Mouse (Mus musculus): ENCODE results near the gene Nfe2l3. TPM values are rescaled to one million over a fixed set of nuclear protein-coding genes. Genes with fewer than 3 reads are reported as not detected.
"Not testable (repeated sequence)": the region's sequence is repeated elsewhere in the genome, so short reads cannot be mapped to it uniquely, and the experiment has no call there.

The Nfe2l3 gene
- polyA plus RNA-seq, 2 experiments = 0.11 to 0.20 TPM

DNA sequence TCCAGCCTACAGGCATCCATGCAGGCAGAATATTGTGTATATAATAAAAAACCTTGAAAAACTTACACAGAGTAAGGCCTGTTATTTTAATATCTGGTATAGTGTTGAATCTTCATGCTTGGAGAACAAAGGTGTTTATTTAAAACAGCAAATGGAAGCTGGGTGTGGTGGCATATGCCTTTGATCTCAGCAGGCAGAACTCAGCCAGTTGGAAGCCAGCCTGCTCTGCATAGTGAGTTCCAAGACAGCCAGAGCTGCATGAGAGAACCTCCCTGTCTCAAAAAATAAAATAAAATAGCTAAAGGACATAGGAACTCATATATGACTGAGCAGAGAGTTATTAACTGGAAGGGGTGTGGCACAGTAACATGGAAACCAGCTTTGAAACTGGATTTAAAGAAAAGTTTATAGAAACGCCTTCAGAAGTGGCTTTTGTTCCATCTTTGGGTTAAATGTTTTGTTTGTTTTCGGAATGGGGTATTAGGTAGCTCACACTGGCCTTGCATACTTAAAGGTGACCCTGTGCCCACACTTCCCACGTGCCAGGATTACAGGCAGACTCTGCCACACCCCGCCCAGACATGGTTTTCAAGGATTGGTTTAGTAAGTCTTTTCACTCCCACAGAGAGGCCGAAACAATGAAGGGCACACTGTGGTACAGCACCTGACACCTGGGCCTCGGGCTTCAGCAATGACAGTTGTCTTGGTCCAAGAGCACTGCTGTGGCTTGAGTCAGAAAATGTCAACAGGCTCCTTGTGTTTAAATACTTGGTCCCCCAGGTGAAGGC lies 38.9 kb upstream of the Nfe2l3 start:
- no peak for ATAC-seq (ENCODE audit: insufficient read depth)
- H3K4me3 ChIP-seq (ENCODE audit: insufficient read depth in 1 of 2, low read depth in 2 of 2, low read length in 2 of 2) = no peak overlapping the region
- 54% methylated on average over 6 of the region's 6 CpGs for WGBS (ENCODE audit: insufficient replicate concordance)
- TF ChIP-seq CTCF (IDR thresholded peaks at IDR 0.05; ENCODE audit: low read depth) (no peak), EP300 (IDR thresholded peaks at IDR 0.05; ENCODE audit: low read depth) (no peak)
- DNase-seq (ENCODE audit: low read depth in 3 of 3, low spot score in 3 of 3) = no peak
- no peak overlapping the region for H3K4me2 ChIP-seq (ENCODE audit: low read depth)
- H3K27ac ChIP-seq = no peak overlapping the region
- no peaks in the 10 kb centered on the region for H3K36me3 ChIP-seq (replicated peaks; ENCODE audit: control insufficient read depth, insufficient read depth, low read depth)
- H3K9me3 ChIP-seq (ENCODE audit: control insufficient read depth, low read length) = no peaks in the 10 kb centered on the region
- H3K9ac ChIP-seq (replicated peaks) = no peak overlapping the region
- H3K27me3 ChIP-seq (ENCODE audit: control insufficient read depth, insufficient read depth, low read length) = no peaks in the 10 kb centered on the region
- no peaks in the 10 kb centered on the region for H3K4me1 ChIP-seq (replicated peaks; ENCODE audit: control insufficient read depth in 2 of 2, insufficient read depth in 2 of 2, low read length in 1 of 2)

DNA sequence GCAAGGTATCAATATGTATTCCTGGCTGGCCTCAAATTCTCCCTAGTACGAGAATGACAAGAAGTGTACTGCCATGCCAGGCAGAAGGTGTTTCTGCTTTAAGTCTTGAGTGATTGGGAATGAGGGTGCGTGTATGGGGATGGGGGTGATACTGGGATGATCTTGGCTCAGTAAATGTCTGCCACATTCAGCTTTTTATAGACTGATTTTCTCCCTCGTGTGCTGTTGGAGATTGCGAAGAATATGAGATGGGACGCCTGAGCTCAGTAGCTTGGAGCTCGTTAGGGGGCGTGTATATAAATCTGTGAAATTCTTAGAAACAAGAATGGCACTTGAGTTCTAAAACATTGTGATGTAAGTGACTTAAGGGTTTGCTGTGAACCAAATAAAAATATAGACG lies 38.1 kb upstream of the Nfe2l3 start:
- 71% methylated on average over 8 of the region's 8 CpGs for WGBS (ENCODE audit: insufficient replicate concordance)
- not testable (repeated sequence) for DNase-seq (ENCODE audit: low read depth in 3 of 3, low spot score in 3 of 3)

DNA sequence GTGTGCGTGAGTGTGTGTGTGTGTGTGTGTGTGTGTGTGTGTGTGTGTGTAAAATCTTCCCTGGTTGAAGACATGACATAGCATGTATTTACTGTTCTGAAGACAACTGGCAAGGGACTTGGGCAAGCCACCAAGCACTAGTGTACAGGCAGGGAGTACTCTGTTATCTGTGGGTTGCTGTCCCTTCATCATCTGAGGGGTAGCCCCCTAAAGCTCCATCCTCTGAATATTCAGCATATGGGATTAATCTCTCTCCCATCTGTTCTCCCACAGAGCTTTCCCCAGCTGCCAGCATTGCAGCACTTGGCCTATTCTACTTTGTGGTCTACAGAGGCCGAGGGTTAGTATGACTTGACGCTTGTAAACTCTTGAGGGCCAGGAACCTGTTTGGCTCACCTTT lies 37.5 kb upstream of the Nfe2l3 start:
- not testable (repeated sequence) for ATAC-seq (ENCODE audit: insufficient read depth)

More for the DNA sequence above, 38.1 kb upstream of the Nfe2l3 start:
- not testable (repeated sequence) for H3K36me3 ChIP-seq (replicated peaks; ENCODE audit: control insufficient read depth, insufficient read depth, low read depth); H3K4me1 ChIP-seq (replicated peaks; ENCODE audit: control insufficient read depth in 2 of 2, insufficient read depth in 2 of 2, low read length in 1 of 2); H3K9me3 ChIP-seq (ENCODE audit: control insufficient read depth, low read length); ATAC-seq (ENCODE audit: insufficient read depth); H3K27ac ChIP-seq; H3K4me3 ChIP-seq (ENCODE audit: insufficient read depth in 1 of 2, low read depth in 2 of 2, low read length in 2 of 2); H3K9ac ChIP-seq (replicated peaks); H3K27me3 ChIP-seq (ENCODE audit: control insufficient read depth, insufficient read depth, low read length); H3K4me2 ChIP-seq (ENCODE audit: low read depth)

DNA sequence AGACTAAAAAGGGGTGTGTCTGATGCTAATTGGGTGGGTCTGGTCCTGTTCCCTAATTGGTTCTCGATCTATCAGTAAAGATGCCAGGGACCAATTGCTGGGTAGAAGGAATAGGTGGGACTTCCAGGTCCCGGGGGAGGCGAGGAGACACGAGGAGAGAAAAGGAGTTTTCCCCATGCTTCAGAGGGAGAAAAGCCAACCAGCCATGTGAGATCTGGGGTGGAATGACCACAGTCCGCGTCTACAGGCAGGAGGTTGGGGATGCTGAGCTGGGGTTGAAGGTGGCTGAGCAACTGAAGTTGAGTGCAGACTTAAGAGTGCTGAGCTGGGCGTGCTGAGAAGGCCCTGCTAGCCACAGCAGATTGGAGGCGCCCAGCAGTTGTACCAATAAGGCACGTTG lies 37.0 kb upstream of the Nfe2l3 start:
- no peak for TF ChIP-seq CTCF (IDR thresholded peaks at IDR 0.05; ENCODE audit: low read depth)
- TF ChIP-seq EP300 (IDR thresholded peaks at IDR 0.05; ENCODE audit: low read depth) = no peak
- no peak overlapping the region for H3K9ac ChIP-seq (replicated peaks)
- 45% methylated on average over 9 of the region's 9 CpGs for WGBS (ENCODE audit: insufficient replicate concordance)

More for the DNA sequence above, 37.5 kb upstream of the Nfe2l3 start:
- H3K27me3 ChIP-seq (ENCODE audit: control insufficient read depth, insufficient read depth, low read length); H3K4me3 ChIP-seq (ENCODE audit: insufficient read depth in 1 of 2, low read depth in 2 of 2, low read length in 2 of 2); H3K27ac ChIP-seq; H3K9me3 ChIP-seq (ENCODE audit: control insufficient read depth, low read length); DNase-seq (ENCODE audit: low read depth in 3 of 3, low spot score in 3 of 3); H3K9ac ChIP-seq (replicated peaks); H3K4me2 ChIP-seq (ENCODE audit: low read depth); H3K4me1 ChIP-seq (replicated peaks; ENCODE audit: control insufficient read depth in 2 of 2, insufficient read depth in 2 of 2, low read length in 1 of 2); H3K36me3 ChIP-seq (replicated peaks; ENCODE audit: control insufficient read depth, insufficient read depth, low read depth): not testable (repeated sequence)
- 52% methylated on average over 3 of the region's 3 CpGs for WGBS (ENCODE audit: insufficient replicate concordance)

DNA sequence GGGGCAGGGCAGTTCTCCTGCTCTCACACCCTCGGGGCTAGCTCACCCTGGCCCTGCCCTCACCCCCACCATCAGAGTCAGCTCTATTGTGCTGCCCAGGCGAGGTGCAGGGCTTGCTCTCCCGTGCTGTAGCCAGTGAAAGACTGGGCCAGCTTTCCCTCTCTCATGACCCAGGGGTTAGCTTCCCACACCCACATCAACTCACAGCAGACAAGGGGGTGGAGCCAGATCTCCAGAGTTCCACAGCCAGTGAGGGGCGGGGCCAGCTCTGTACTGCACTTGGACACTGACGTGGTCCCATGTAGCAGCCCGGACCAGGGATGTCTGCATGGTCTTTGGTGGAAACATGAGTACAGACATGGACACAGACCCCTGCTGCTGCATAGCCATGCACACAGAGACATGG lies 33.4 kb upstream of the Nfe2l3 start:
- no peak for DNase-seq (ENCODE audit: low read depth in 3 of 3, low spot score in 3 of 3)
- ATAC-seq (ENCODE audit: insufficient read depth) = peak; percentile 31; the same call in 1 of the 2 replicates
- H3K9ac ChIP-seq (replicated peaks) = no peak overlapping the region
- no peaks in the 10 kb centered on the region for H3K9me3 ChIP-seq (ENCODE audit: control insufficient read depth, low read length)
- H3K4me2 ChIP-seq (ENCODE audit: low read depth) = no peak overlapping the region
- WGBS (ENCODE audit: insufficient replicate concordance) = 26% methylated on average over 6 of the region's 6 CpGs
- H3K27me3 ChIP-seq (ENCODE audit: control insufficient read depth, insufficient read depth, low read length) = no peaks in the 10 kb centered on the region
- TF ChIP-seq CTCF (IDR thresholded peaks at IDR 0.05; ENCODE audit: low read depth) (no peak), EP300 (IDR thresholded peaks at IDR 0.05; ENCODE audit: low read depth) (no peak)
- H3K4me3 ChIP-seq (ENCODE audit: insufficient read depth in 1 of 2, low read depth in 2 of 2, low read length in 2 of 2) = no peak overlapping the region
- no peaks in the 10 kb centered on the region for H3K36me3 ChIP-seq (replicated peaks; ENCODE audit: control insufficient read depth, insufficient read depth, low read depth)
- H3K27ac ChIP-seq = no peak overlapping the region
- no peaks in the 10 kb centered on the region for H3K4me1 ChIP-seq (replicated peaks; ENCODE audit: control insufficient read depth in 2 of 2, insufficient read depth in 2 of 2, low read length in 1 of 2)

More for the DNA sequence above, 37.0 kb upstream of the Nfe2l3 start:
- H3K27ac ChIP-seq = no peak overlapping the region
- H3K36me3 ChIP-seq (replicated peaks; ENCODE audit: control insufficient read depth, insufficient read depth, low read depth) = no peaks in the 10 kb centered on the region
- no peaks in the 10 kb centered on the region for H3K27me3 ChIP-seq (ENCODE audit: control insufficient read depth, insufficient read depth, low read length)
- no peaks in the 10 kb centered on the region for H3K4me1 ChIP-seq (replicated peaks; ENCODE audit: control insufficient read depth in 2 of 2, insufficient read depth in 2 of 2, low read length in 1 of 2)
- no peak overlapping the region for H3K4me3 ChIP-seq (ENCODE audit: insufficient read depth in 1 of 2, low read depth in 2 of 2, low read length in 2 of 2)
- DNase-seq (ENCODE audit: low read depth in 3 of 3, low spot score in 3 of 3) (no peak), ATAC-seq (ENCODE audit: insufficient read depth) (no peak)
- no peaks in the 10 kb centered on the region for H3K9me3 ChIP-seq (ENCODE audit: control insufficient read depth, low read length)
- no peak overlapping the region for H3K4me2 ChIP-seq (ENCODE audit: low read depth)

Data from liver, embryonic 14.5 days (tissue).